Mouse (Mus musculus): Measurements from ENCODE around the gene Nat8f5. TPM values are rescaled to one million over a fixed set of nuclear protein-coding genes. Genes with fewer than 3 reads are reported as not detected.
"Not testable (repeated sequence)": the region's sequence is repeated elsewhere in the genome, so short reads cannot be mapped to it uniquely, and the experiment has no call there.

Nat8f5 gene
- polyA plus RNA-seq, 1 experiment from 2014 or later: not detected

GRCm38 (mm10) chr6:85862565-85862964 is 41.8 kb upstream of the Nat8f5 start:
- ATAC-seq (ENCODE audit: insufficient read depth, low FRiP score, low TSS enrichment): no peak
- WGBS: 86% methylated on average over 3 of the region's 3 CpGs
- H3K9ac ChIP-seq (ENCODE audit: low read length): no peak overlapping the region
- H3K27me3 ChIP-seq (ENCODE audit: control insufficient read depth, insufficient read depth, low read length): no peaks in the 10 kb centered on the region
- H3K27ac ChIP-seq (ENCODE audit: low read depth, low read length): no peak overlapping the region
- H3K4me3 ChIP-seq (ENCODE audit: low read depth, low read length): no peak overlapping the region
- H3K4me2 ChIP-seq (ENCODE audit: low read depth): no peak overlapping the region
- H3K4me1 ChIP-seq (ENCODE audit: control insufficient read depth, insufficient read depth, low read length): no peaks in the 10 kb centered on the region
- H3K36me3 ChIP-seq (ENCODE audit: control insufficient read depth, insufficient read depth, low read length): no peaks in the 10 kb centered on the region
- H3K9me3 ChIP-seq (ENCODE audit: control insufficient read depth, low read length): no peaks in the 10 kb centered on the region
- no peak for DNase-seq (ENCODE audit: low spot score)

- Histone ChIP-seq H3K4me1 (ENCODE audit: control insufficient read depth, insufficient read depth, low read length) (no peaks in the 10 kb centered on the region), H3K4me2 (ENCODE audit: low read depth) (no peak overlapping the region), H3K9me3 (ENCODE audit: control insufficient read depth, low read length) (no peaks in the 10 kb centered on the region), H3K4me3 (ENCODE audit: low read depth, low read length) (no peak overlapping the region), H3K9ac (ENCODE audit: low read length) (no peak overlapping the region), H3K36me3 (ENCODE audit: control insufficient read depth, insufficient read depth, low read length) (no peaks in the 10 kb centered on the region), H3K27me3 (ENCODE audit: control insufficient read depth, insufficient read depth, low read length) (no peaks in the 10 kb centered on the region), H3K27ac (ENCODE audit: low read depth, low read length) (no peak overlapping the region)
- no peak for DNase-seq (ENCODE audit: low spot score)
- ATAC-seq (ENCODE audit: insufficient read depth, low FRiP score, low TSS enrichment): no peak
- 87% methylated on average over 3 of the region's 3 CpGs for WGBS
Observed at GRCm38 (mm10) chr6:85861247-85861646, 40.5 kb upstream of the Nat8f5 start.

- no peaks in the 10 kb centered on the region for H3K4me1 ChIP-seq (ENCODE audit: control insufficient read depth, insufficient read depth, low read length)
- H3K27ac ChIP-seq (ENCODE audit: low read depth, low read length): no peak overlapping the region
- no peak for DNase-seq (ENCODE audit: low spot score)
- H3K9me3 ChIP-seq (ENCODE audit: control insufficient read depth, low read length): no peaks in the 10 kb centered on the region
- no peak overlapping the region for H3K9ac ChIP-seq (ENCODE audit: low read length)
- no peaks in the 10 kb centered on the region for H3K27me3 ChIP-seq (ENCODE audit: control insufficient read depth, insufficient read depth, low read length)
- H3K36me3 ChIP-seq (ENCODE audit: control insufficient read depth, insufficient read depth, low read length): no peaks in the 10 kb centered on the region
- WGBS: 72% methylated on average over 1 of the region's 1 CpGs
- no peak overlapping the region for H3K4me2 ChIP-seq (ENCODE audit: low read depth)
- no peak overlapping the region for H3K4me3 ChIP-seq (ENCODE audit: low read depth, low read length)
- no peak for ATAC-seq (ENCODE audit: insufficient read depth, low FRiP score, low TSS enrichment)
Observed at GRCm38 (mm10) chr6:85856194-85856678, 35.5 kb upstream of the Nat8f5 start.

- Histone ChIP-seq H3K4me1 (ENCODE audit: control insufficient read depth, insufficient read depth, low read length) (no peaks in the 10 kb centered on the region), H3K27me3 (ENCODE audit: control insufficient read depth, insufficient read depth, low read length) (no peaks in the 10 kb centered on the region), H3K36me3 (ENCODE audit: control insufficient read depth, insufficient read depth, low read length) (no peaks in the 10 kb centered on the region), H3K4me2 (ENCODE audit: low read depth) (no peak overlapping the region), H3K9ac (ENCODE audit: low read length) (no peak overlapping the region), H3K27ac (ENCODE audit: low read depth, low read length) (no peak overlapping the region), H3K4me3 (ENCODE audit: low read depth, low read length) (no peak overlapping the region), H3K9me3 (ENCODE audit: control insufficient read depth, low read length) (no peaks in the 10 kb centered on the region)
- 81% methylated on average over 3 of the region's 3 CpGs for WGBS
- DNase-seq (ENCODE audit: low spot score): no peak
- no peak for ATAC-seq (ENCODE audit: insufficient read depth, low FRiP score, low TSS enrichment)
Observed at GRCm38 (mm10) chr6:85853481-85853880, 32.7 kb upstream of the Nat8f5 start.

- Histone ChIP-seq H3K9me3 (ENCODE audit: control insufficient read depth, low read length) (no peaks in the 10 kb centered on the region), H3K4me1 (ENCODE audit: control insufficient read depth, insufficient read depth, low read length) (no peaks in the 10 kb centered on the region), H3K4me2 (ENCODE audit: low read depth) (no peak overlapping the region), H3K9ac (ENCODE audit: low read length) (no peak overlapping the region), H3K36me3 (ENCODE audit: control insufficient read depth, insufficient read depth, low read length) (no peaks in the 10 kb centered on the region), H3K27me3 (ENCODE audit: control insufficient read depth, insufficient read depth, low read length) (no peaks in the 10 kb centered on the region), H3K27ac (ENCODE audit: low read depth, low read length) (no peak overlapping the region), H3K4me3 (ENCODE audit: low read depth, low read length) (no peak overlapping the region)
- DNase-seq (ENCODE audit: low spot score): no peak
- WGBS: 90% methylated on average over 7 of the region's 7 CpGs
- no peak for ATAC-seq (ENCODE audit: insufficient read depth, low FRiP score, low TSS enrichment)
Observed at GRCm38 (mm10) chr6:85851062-85851773, 30.4 kb upstream of the Nat8f5 start.

- WGBS: 26% methylated on average over 2 of the region's 2 CpGs
- H3K9ac ChIP-seq (ENCODE audit: low read length): no peak overlapping the region
- H3K4me3 ChIP-seq (ENCODE audit: low read depth, low read length): no peak overlapping the region
- no peak for ATAC-seq (ENCODE audit: insufficient read depth, low FRiP score, low TSS enrichment)
- H3K27me3 ChIP-seq (ENCODE audit: control insufficient read depth, insufficient read depth, low read length): no peaks in the 10 kb centered on the region
- H3K4me1 ChIP-seq (ENCODE audit: control insufficient read depth, insufficient read depth, low read length): no peaks in the 10 kb centered on the region
- DNase-seq (ENCODE audit: low spot score): no peak
- no peaks in the 10 kb centered on the region for H3K36me3 ChIP-seq (ENCODE audit: control insufficient read depth, insufficient read depth, low read length)
- no peak overlapping the region for H3K4me2 ChIP-seq (ENCODE audit: low read depth)
- H3K27ac ChIP-seq (ENCODE audit: low read depth, low read length): no peak overlapping the region
- no peaks in the 10 kb centered on the region for H3K9me3 ChIP-seq (ENCODE audit: control insufficient read depth, low read length)
Observed at GRCm38 (mm10) chr6:85849240-85849639, 28.5 kb upstream of the Nat8f5 start.

- no peaks in the 10 kb centered on the region for H3K4me1 ChIP-seq (ENCODE audit: control insufficient read depth, insufficient read depth, low read length)
- no peaks in the 10 kb centered on the region for H3K9me3 ChIP-seq (ENCODE audit: control insufficient read depth, low read length)
- WGBS: 89% methylated on average over 4 of the region's 4 CpGs
- ATAC-seq (ENCODE audit: insufficient read depth, low FRiP score, low TSS enrichment): no peak
- no peak overlapping the region for H3K9ac ChIP-seq (ENCODE audit: low read length)
- H3K4me2 ChIP-seq (ENCODE audit: low read depth): no peak overlapping the region
- no peak overlapping the region for H3K4me3 ChIP-seq (ENCODE audit: low read depth, low read length)
- no peaks in the 10 kb centered on the region for H3K36me3 ChIP-seq (ENCODE audit: control insufficient read depth, insufficient read depth, low read length)
- no peak for DNase-seq (ENCODE audit: low spot score)
- no peaks in the 10 kb centered on the region for H3K27me3 ChIP-seq (ENCODE audit: control insufficient read depth, insufficient read depth, low read length)
- no peak overlapping the region for H3K27ac ChIP-seq (ENCODE audit: low read depth, low read length)
Observed at GRCm38 (mm10) chr6:85848140-85848539, 27.4 kb upstream of the Nat8f5 start.

- Histone ChIP-seq H3K4me2 (ENCODE audit: low read depth) (no peak overlapping the region), H3K9ac (ENCODE audit: low read length) (no peak overlapping the region), H3K27me3 (ENCODE audit: control insufficient read depth, insufficient read depth, low read length) (no peaks in the 10 kb centered on the region), H3K36me3 (ENCODE audit: control insufficient read depth, insufficient read depth, low read length) (no peaks in the 10 kb centered on the region), H3K4me3 (ENCODE audit: low read depth, low read length) (no peak overlapping the region), H3K4me1 (ENCODE audit: control insufficient read depth, insufficient read depth, low read length) (no peaks in the 10 kb centered on the region), H3K9me3 (ENCODE audit: control insufficient read depth, low read length) (no peaks in the 10 kb centered on the region), H3K27ac (ENCODE audit: low read depth, low read length) (no peak overlapping the region)
- 72% methylated on average over 1 of the region's 1 CpGs for WGBS
- DNase-seq (ENCODE audit: low spot score) (no peak), ATAC-seq (ENCODE audit: insufficient read depth, low FRiP score, low TSS enrichment) (no peak)
Observed at GRCm38 (mm10) chr6:85846921-85847320, 26.1 kb upstream of the Nat8f5 start.

GRCm38 (mm10) chr6:85843677-85844458 is 23.1 kb upstream of the Nat8f5 start:
- ATAC-seq (ENCODE audit: insufficient read depth, low FRiP score, low TSS enrichment); H3K27me3 ChIP-seq (ENCODE audit: control insufficient read depth, insufficient read depth, low read length); H3K27ac ChIP-seq (ENCODE audit: low read depth, low read length); H3K9ac ChIP-seq (ENCODE audit: low read length); H3K4me3 ChIP-seq (ENCODE audit: low read depth, low read length); H3K4me1 ChIP-seq (ENCODE audit: control insufficient read depth, insufficient read depth, low read length); H3K36me3 ChIP-seq (ENCODE audit: control insufficient read depth, insufficient read depth, low read length); H3K4me2 ChIP-seq (ENCODE audit: low read depth); H3K9me3 ChIP-seq (ENCODE audit: control insufficient read depth, low read length); DNase-seq (ENCODE audit: low spot score): not testable (repeated sequence)
- 67% methylated on average over 25 of the region's 25 CpGs for WGBS

All from neural tube, embryonic 11.5 days (tissue).